Mouse (Mus musculus) kidney, embryonic 15.5 days (tissue): ENCODE measurements around the gene Myh8. TPM values are rescaled to one million over a fixed set of nuclear protein-coding genes. Genes with fewer than 3 reads are reported as not detected.
A peak's percentile ranks its signal among the peaks of the same experiment; 100 is the strongest.

Experiments
- ATAC-seq: fragments of 200-750 bp; cut with Nextera tagmentation; replicated peaks from 2 replicates; pipeline ENCODE4 v1.8.0; 2017; ENCODE audit warnings: moderate TSS enrichment; ENCODE audit not compliant: low FRiP score
- H3K27ac ChIP-seq: fragments of 300-500 bp; sonication (generic); 2 replicates; pipeline ENCODE4 v1.5.1; 2015; ENCODE audit warnings: mild to moderate bottlenecking, inconsistent platforms
- H3K27me3 ChIP-seq: fragments of 300-500 bp; sonication (generic); 2 replicates; pipeline ENCODE4 v1.6.1; 2015; ENCODE audit warnings: inconsistent platforms
- H3K36me3 ChIP-seq: fragments of 300-500 bp; sonication (generic); 2 replicates; pipeline ENCODE4 v1.6.1; 2015; ENCODE audit warnings: inconsistent platforms
- H3K4me1 ChIP-seq: fragments of 300-500 bp; sonication (generic); 2 replicates; pipeline ENCODE4 v1.6.1; 2015; ENCODE audit warnings: inconsistent platforms
- H3K4me2 ChIP-seq: fragments of 300-500 bp; sonication (generic); 2 replicates; pipeline ENCODE4 v1.6.1; 2015; ENCODE audit warnings: moderate library complexity, mild to moderate bottlenecking, inconsistent platforms
- H3K4me3 ChIP-seq: fragments of 300-500 bp; sonication (generic); replicated peaks from 2 replicates; pipeline ENCODE4 v1.5.1; 2015; ENCODE audit warnings: mild to moderate bottlenecking, inconsistent platforms
- H3K9ac ChIP-seq: fragments of 300-500 bp; sonication (generic); 2 replicates; pipeline ENCODE4 v1.6.1; 2015; ENCODE audit warnings: mild to moderate bottlenecking, inconsistent platforms
- H3K9me3 ChIP-seq: fragments of 300-500 bp; sonication (generic); replicated peaks from 2 replicates; pipeline ENCODE4 v1.6.1; 2016; ENCODE audit warnings: inconsistent platforms
- WGBS: fragments of 180-500 bp; shearing (Covaris S2); methylation state at CpG from one replicate; pipeline ENCODE4 v1.1.7; 2015; ENCODE audit warnings: mixed read lengths; 5-methylcytosine and 5-hydroxymethylcytosine counted together
- polyA plus RNA-seq: library from polyadenylated mRNA; unstranded; fragments of >200 nt; fragmentation: Nextera tagmentation; extraction: Ambion mirVana; gene quantifications from 2 replicates; pipeline ENCODE4 v1.2.1, GENCODE M21; 2015

The Myh8 gene
- polyA plus RNA-seq, 1 experiment from 2014 or later = 6.6 TPM

- H3K4me3 ChIP-seq = no peak overlapping the region
- no peaks in the 10 kb centered on the region for H3K27me3 ChIP-seq
- 51% methylated on average over 15 of the region's 15 CpGs for WGBS
- H3K4me1 ChIP-seq = no peaks in the 10 kb centered on the region
- H3K9ac ChIP-seq = no peak overlapping the region
- H3K9me3 ChIP-seq = no peaks in the 10 kb centered on the region
- H3K36me3 ChIP-seq = no peaks in the 10 kb centered on the region
- ATAC-seq = no peak
- H3K27ac ChIP-seq = no peak overlapping the region
- H3K4me2 ChIP-seq = no peak overlapping the region
Observed at GRCm38 (mm10) chr11:67313733-67314452, 37.0 kb downstream of the Myh8 start.

DNA sequence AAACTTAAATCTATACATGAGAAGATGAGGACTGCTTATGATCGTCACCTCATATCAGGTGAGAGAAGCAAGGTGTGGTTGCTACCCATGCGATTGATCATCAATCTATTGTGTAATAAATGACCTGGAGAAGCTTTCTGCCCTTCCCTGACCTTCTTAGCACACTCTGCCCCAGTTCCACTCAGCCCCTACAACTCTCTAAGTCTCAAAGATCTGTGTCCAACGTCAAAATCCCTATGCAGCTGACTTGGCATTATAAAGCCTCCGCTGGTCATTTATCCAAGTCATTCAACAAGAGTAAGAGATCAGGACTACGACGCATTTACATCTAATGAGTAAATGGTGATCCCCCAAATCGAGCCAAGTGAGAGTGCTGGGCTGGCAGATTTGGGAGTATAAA lies 44.4 kb downstream of the Myh8 start, which contains the start of gene Myh13:
Gene Myh13, plus strand, starts transcription at position 301 of the 400 bp plus-strand sequence.
- Histone ChIP-seq H3K9me3 (no peaks in the 10 kb centered on the region), H3K4me3 (no peak within 1 kb of the TSS), H3K4me1 (no peaks in the 10 kb centered on the region), H3K9ac (no peak within 1 kb of the TSS), H3K4me2 (no peak within 1 kb of the TSS), H3K27ac (no peak within 1 kb of the TSS), H3K36me3 (no peaks in the 10 kb centered on the region), H3K27me3 (no peaks in the 10 kb centered on the region)
- 85% methylated on average over 7 of the region's 7 CpGs for WGBS
- no peak for ATAC-seq

GRCm38 (mm10) chr11:67326536-67326935 lies 49.6 kb downstream of the Myh8 start:
- no peak overlapping the region for H3K4me3 ChIP-seq
- no peak overlapping the region for H3K27ac ChIP-seq
- H3K27me3 ChIP-seq = no peaks in the 10 kb centered on the region
- no peak overlapping the region for H3K9ac ChIP-seq
- ATAC-seq = no peak
- no peaks in the 10 kb centered on the region for H3K36me3 ChIP-seq
- H3K4me1 ChIP-seq = no peaks in the 10 kb centered on the region
- H3K4me2 ChIP-seq = no peak overlapping the region
- 43% methylated on average over 2 of the region's 2 CpGs for WGBS
- no peaks in the 10 kb centered on the region for H3K9me3 ChIP-seq

- no peaks in the 10 kb centered on the region for H3K4me1 ChIP-seq
Observed at GRCm38 (mm10) chr11:67344556-67344955, 67.6 kb downstream of the Myh8 start.

DNA sequence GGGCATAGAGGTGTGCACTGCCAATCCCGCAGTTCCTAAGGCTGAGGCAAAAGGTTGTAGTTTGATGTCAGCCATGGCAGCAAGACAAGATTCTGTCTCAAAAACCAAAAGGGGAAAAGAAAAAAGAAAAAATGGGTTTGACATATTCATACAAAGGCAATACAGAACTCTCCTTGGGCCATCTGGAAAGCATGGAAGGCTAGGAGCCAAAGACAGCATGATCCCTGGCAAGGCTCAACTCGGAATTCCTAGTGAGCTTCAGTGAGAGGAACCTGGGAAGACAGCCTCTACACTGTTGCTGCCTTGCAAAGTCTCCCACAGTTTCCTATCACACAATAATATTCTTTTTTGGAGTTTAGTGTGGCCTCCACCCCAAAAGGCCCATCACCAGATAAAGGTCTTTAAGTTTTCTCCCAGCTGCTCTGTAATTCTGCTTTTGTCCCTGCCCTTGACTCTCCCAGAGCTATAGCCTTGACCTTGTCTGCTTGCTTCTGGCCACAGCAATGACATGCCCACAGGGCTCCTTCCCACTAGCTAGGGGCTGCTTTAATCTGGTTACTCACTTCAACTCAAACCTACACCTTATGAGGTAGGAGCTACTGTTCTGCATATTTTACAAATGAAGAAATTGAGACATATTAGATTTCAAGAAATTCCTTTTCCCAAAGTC lies 68.4 kb downstream of the Myh8 start:
- no peak for ATAC-seq
- Histone ChIP-seq H3K9me3 (no peaks in the 10 kb centered on the region), H3K36me3 (no peaks in the 10 kb centered on the region), H3K4me2 (no peak overlapping the region), H3K27ac (no peak overlapping the region), H3K4me1 (no peaks in the 10 kb centered on the region), H3K9ac (no peak overlapping the region), H3K27me3 (no peaks in the 10 kb centered on the region), H3K4me3 (no peak overlapping the region)
- 73% methylated on average over 2 of the region's 2 CpGs for WGBS

More at GRCm38 (mm10) chr11:67344556-67344955, 67.6 kb downstream of the Myh8 start:
- H3K27me3 ChIP-seq = no peaks in the 10 kb centered on the region
- no peak overlapping the region for H3K9ac ChIP-seq
- no peaks in the 10 kb centered on the region for H3K9me3 ChIP-seq
- 70% methylated on average over 3 of the region's 3 CpGs for WGBS
- ATAC-seq = no peak
- no peak overlapping the region for H3K27ac ChIP-seq
- H3K4me3 ChIP-seq = no peak overlapping the region
- H3K36me3 ChIP-seq = no peaks in the 10 kb centered on the region
- H3K4me2 ChIP-seq = no peak overlapping the region

DNA sequence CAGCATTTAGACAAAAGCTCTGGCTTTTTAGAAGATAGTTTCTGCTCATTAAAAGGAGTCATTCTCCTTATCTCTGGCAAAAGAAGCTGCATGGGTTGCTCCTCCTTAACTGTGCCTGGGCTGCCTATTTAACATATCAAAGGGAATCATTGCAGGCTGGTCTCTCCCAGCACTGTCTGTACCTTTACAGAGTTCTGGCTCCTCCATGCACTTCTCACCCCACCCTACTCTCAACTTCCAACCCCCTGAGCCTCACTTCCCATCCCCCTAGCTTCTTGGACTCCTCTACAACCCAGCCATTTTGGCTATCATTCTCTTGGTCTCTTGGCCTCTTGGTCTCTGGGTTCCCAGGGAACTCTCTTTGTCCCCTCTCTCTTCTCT lies 68.9 kb downstream of the Myh8 start:
- H3K27me3 ChIP-seq = no peaks in the 10 kb centered on the region
- no peak overlapping the region for H3K4me2 ChIP-seq
- H3K27ac ChIP-seq = no peak overlapping the region
- H3K9me3 ChIP-seq = no peaks in the 10 kb centered on the region
- no peak overlapping the region for H3K9ac ChIP-seq
- H3K4me3 ChIP-seq = no peak overlapping the region
- H3K36me3 ChIP-seq = no peaks in the 10 kb centered on the region
- ATAC-seq = no peak
- no peaks in the 10 kb centered on the region for H3K4me1 ChIP-seq

- Histone ChIP-seq H3K27ac (no peak overlapping the region), H3K27me3 (peaks cover 5% of the 10 kb centered on the region; the same call in 1 of the 2 replicates), H3K36me3 (no peaks in the 10 kb centered on the region), H3K4me2 (no peak overlapping the region), H3K4me1 (no peaks in the 10 kb centered on the region), H3K4me3 (no peak overlapping the region), H3K9me3 (no peaks in the 10 kb centered on the region), H3K9ac (no peak overlapping the region)
- ATAC-seq = peak; percentile 62
- 52% methylated on average over 14 of the region's 14 CpGs for WGBS
Observed at GRCm38 (mm10) chr11:67350153-67350768, 73.3 kb downstream of the Myh8 start.

DNA sequence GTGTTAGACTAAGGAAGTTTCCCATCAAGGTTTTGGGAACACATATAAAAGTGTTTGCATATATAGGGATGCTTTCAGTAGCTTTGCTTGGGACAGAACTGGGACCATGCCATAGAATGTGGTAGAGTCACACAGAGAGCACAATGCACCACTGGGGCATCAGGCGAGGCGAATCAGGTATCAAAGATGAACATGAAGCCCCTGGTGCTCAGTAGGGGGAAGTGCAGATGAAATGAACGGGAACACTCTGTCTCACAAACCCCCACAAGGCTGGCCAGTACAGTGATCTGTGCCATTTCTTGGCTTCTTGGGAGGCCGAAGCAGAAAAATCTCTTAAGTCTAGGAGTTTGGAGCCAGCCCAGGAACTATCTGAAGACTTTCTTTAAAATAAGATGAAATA lies 76.1 kb downstream of the Myh8 start:
- H3K27ac ChIP-seq = no peak overlapping the region
- no peak overlapping the region for H3K4me3 ChIP-seq
- H3K9ac ChIP-seq = no peak overlapping the region
- H3K27me3 ChIP-seq = peaks cover 5% of the 10 kb centered on the region; the same call in 1 of the 2 replicates
- 56% methylated on average over 4 of the region's 4 CpGs for WGBS
- no peaks in the 10 kb centered on the region for H3K4me1 ChIP-seq
- H3K36me3 ChIP-seq = no peaks in the 10 kb centered on the region
- H3K9me3 ChIP-seq = no peaks in the 10 kb centered on the region
- no peak for ATAC-seq
- H3K4me2 ChIP-seq = no peak overlapping the region

DNA sequence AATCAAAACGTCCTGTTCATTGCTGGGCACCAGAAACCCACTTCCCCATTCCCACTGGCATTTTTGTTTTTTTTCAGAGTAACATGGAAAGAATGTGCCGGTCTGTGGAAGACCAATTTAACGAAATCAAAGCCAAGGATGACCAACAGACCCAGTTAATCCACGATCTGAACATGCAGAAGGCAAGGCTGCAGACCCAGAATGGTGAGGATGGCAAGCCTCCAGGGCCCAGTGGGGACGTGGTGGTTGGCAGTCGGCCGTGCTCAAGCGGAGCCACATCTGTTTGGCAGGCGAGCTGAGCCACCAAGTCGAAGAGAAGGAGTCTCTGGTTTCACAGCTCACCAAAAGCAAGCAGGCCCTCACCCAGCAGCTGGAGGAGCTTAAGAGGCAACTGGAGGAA lies 81.1 kb downstream of the Myh8 start:
- no peak overlapping the region for H3K4me3 ChIP-seq
- H3K27ac ChIP-seq = no peak overlapping the region
- no peaks in the 10 kb centered on the region for H3K4me1 ChIP-seq
- no peaks in the 10 kb centered on the region for H3K36me3 ChIP-seq
- no peaks in the 10 kb centered on the region for H3K9me3 ChIP-seq
- no peak overlapping the region for H3K9ac ChIP-seq
- H3K4me2 ChIP-seq = no peak overlapping the region
- 0 out of 2 replicates have a peak, but pooled peaks cover 2% of the 10 kb centered on the region for H3K27me3 ChIP-seq
- 81% methylated on average over 10 of the region's 10 CpGs for WGBS
- no peak for ATAC-seq

Other genes with a start within 250 kb of the Myh8 start
- 21.1 and 24.6 TPM in 2 replicates for gene Adprm, start 224.5 kb upstream of the Myh8 start, polyA plus RNA-seq
- gene Sco1, start 224.5 kb upstream of the Myh8 start, polyA plus RNA-seq = 17.8 and 19.2 TPM in 2 replicates
- gene Myh3, start 198.8 kb upstream of the Myh8 start, polyA plus RNA-seq = 11.4 and 16.9 TPM in 2 replicates
- gene Myh2, start 106.1 kb upstream of the Myh8 start, polyA plus RNA-seq = 0.03 TPM in 1 of 2 replicates, not detected in the other
- 0.10 and 0.17 TPM in 2 replicates for gene Myh1, start 77.1 kb upstream of the Myh8 start, polyA plus RNA-seq
- 0.17 TPM in 1 of 2 replicates, not detected in the other for gene Myh4, start 39.1 kb upstream of the Myh8 start, polyA plus RNA-seq
- 0.03 and 0.13 TPM in 2 replicates for gene Myh13, start 44.5 kb downstream of the Myh8 start, polyA plus RNA-seq
- gene Gas7, start 178.3 kb downstream of the Myh8 start, polyA plus RNA-seq = 10.8 and 12.9 TPM in 2 replicates